Mouse (Mus musculus) liver, embryonic 16.5 days (tissue): ENCODE results near the gene Wdr45b. TPM values are rescaled to one million over a fixed set of nuclear protein-coding genes. Genes with fewer than 3 reads are reported as not detected.

Experiments
- ATAC-seq: fragments of 200-750 bp; cut with Nextera tagmentation; 2 replicates; pipeline ENCODE4 v1.8.0; 2017; ENCODE audit warnings: low read depth, mild to moderate bottlenecking, moderate number of reproducible peaks, moderate library complexity
- H3K27ac ChIP-seq: fragments of 300-500 bp; sonication (generic); 2 replicates; pipeline ENCODE4 v1.5.1; 2014; ENCODE audit warnings: mild to moderate bottlenecking, low read length
- H3K27me3 ChIP-seq: fragments of 300-500 bp; sonication (generic); 2 replicates; pipeline ENCODE4 v1.6.1; 2014; ENCODE audit warnings: low read depth, low read length, mixed read lengths; ENCODE audit not compliant: control insufficient read depth, insufficient read depth
- H3K36me3 ChIP-seq: fragments of 300-500 bp; sonication (generic); 2 replicates; pipeline ENCODE4 v1.6.1; 2014; ENCODE audit warnings: mild to moderate bottlenecking; ENCODE audit not compliant: control insufficient read depth, insufficient read depth
- H3K4me1 ChIP-seq: fragments of 300-500 bp; sonication (generic); 2 replicates; pipeline ENCODE4 v1.6.1; 2014; ENCODE audit warnings: low read depth, low read length, mixed read lengths; ENCODE audit not compliant: control insufficient read depth
- H3K4me2 ChIP-seq: fragments of 300-500 bp; sonication (generic); 2 replicates; pipeline ENCODE4 v1.6.1; 2014; ENCODE audit warnings: low read depth, low read length, mixed read lengths
- H3K4me3 ChIP-seq: fragments of 300-500 bp; sonication (generic); 2 replicates; pipeline ENCODE4 v1.5.1; 2014; ENCODE audit warnings: low read depth, mild to moderate bottlenecking, low read length
- H3K9ac ChIP-seq: fragments of 300-500 bp; sonication (generic); 2 replicates; pipeline ENCODE4 v1.6.1; 2014; ENCODE audit warnings: low read depth, low read length
- H3K9me3 ChIP-seq: fragments of 300-500 bp; sonication (generic); replicated peaks from 2 replicates; pipeline ENCODE4 v1.6.1; 2016; ENCODE audit warnings: low read length; ENCODE audit not compliant: control insufficient read depth
- WGBS: fragments of 180-500 bp; shearing (Covaris S2); extraction: QIAGEN DNeasy Blood & Tissue Kit; methylation state at CpG from one replicate; pipeline ENCODE4 v1.1.7; 2014; ENCODE audit not compliant: insufficient replicate concordance; 5-methylcytosine and 5-hydroxymethylcytosine counted together
- polyA plus RNA-seq: library from polyadenylated mRNA; unstranded; fragments of >200 nt; fragmentation: Nextera tagmentation; extraction: Ambion mirVana; gene quantifications from 2 replicates; pipeline ENCODE4 v1.2.1, GENCODE M21; 2015

Gene Wdr45b
- polyA plus RNA-seq = 19.5 and 19.7 TPM in 2 replicates

DNA sequence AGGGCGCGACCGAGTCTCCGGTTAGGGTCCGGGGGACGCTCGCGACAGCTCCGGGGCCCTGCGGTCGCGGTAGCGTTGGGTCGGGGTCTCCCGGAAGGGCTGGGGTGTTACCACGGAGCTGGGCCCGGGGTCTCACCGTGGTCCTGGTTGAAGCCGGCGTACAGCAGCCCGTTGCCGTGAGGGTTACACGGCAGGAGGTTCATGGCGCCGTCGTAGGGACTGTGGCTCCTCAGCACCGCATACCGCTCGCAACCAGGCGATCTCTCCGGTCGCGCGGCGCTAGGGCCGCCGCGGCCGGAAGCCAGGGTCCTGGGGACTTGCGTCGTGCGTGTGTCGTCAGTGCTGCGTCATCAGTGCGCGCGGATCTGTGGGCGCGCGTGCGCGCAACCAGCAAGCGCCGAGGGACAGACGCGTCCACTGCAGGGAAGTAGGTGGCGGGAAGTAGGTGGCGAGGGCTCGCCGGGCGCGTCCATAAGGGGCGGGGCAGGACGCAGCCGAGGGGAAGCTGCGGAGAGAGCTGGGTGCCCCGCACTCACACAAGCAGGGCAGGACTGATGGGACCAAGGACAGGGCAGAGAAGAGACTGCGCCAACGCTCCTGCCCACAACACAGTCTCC is at the start of gene Wdr45b:
Wdr45b (minus strand) TSS at position 355 of the 617 bp plus-strand sequence.
- ATAC-seq = peak; percentile 96
- no peaks in the 10 kb centered on the region for H3K27me3 ChIP-seq
- peak within 1 kb of the TSS; percentile 95 for H3K4me2 ChIP-seq

GRCm38 (mm10) chr11:121392405-121392804 is 38.2 kb upstream of the Wdr45b start:
- Histone ChIP-seq H3K4me3 (no peak overlapping the region), H3K4me2 (no peak overlapping the region), H3K4me1 (peaks cover 17% of the 10 kb centered on the region), H3K27me3 (peaks cover 6% of the 10 kb centered on the region), H3K9me3 (no peaks in the 10 kb centered on the region), H3K9ac (no peak overlapping the region), H3K27ac (no peak overlapping the region), H3K36me3 (no peaks in the 10 kb centered on the region)
- ATAC-seq = no peak
- WGBS = 38% methylated on average over 3 of the region's 3 CpGs

More for the DNA sequence above, at the start of gene Wdr45b:
- WGBS = 0% methylated on average over 69 of the region's 69 CpGs
- Histone ChIP-seq H3K27ac (peak within 1 kb of the TSS; percentile 87), H3K4me1 (peaks cover 20% of the 10 kb centered on the region), H3K4me3 (peak within 1 kb of the TSS; percentile 99), H3K9me3 (no peaks in the 10 kb centered on the region), H3K36me3 (no peaks in the 10 kb centered on the region), H3K9ac (peak within 1 kb of the TSS; percentile 98)

DNA sequence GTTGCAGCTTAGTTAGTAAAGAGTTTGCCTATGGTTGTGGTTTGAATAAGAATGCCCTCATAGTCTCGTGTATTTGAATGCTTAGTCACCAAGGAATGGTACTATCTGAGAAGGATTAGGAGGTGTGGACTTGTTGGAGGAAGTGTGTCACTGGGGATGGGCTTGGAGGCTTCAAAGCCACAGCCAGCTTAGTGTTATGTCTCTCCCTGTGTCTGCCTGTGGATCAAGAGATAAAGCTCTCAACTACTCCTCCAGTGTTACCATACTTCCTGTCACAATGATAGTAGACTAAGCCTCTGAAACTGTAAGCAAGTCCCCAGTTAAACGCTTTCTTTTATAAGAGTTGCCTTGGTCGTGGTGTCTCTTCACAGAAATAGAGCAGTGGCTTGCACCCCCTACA is 36.5 kb upstream of the Wdr45b start:
- Histone ChIP-seq H3K27ac (no peak overlapping the region), H3K4me2 (no peak overlapping the region), H3K9ac (no peak overlapping the region), H3K4me1 (peaks cover 19% of the 10 kb centered on the region), H3K36me3 (no peaks in the 10 kb centered on the region), H3K27me3 (peaks cover 13% of the 10 kb centered on the region), H3K4me3 (no peak overlapping the region), H3K9me3 (no peaks in the 10 kb centered on the region)
- ATAC-seq = no peak
- 23% methylated on average over 3 of the region's 3 CpGs for WGBS

GRCm38 (mm10) chr11:121388554-121388945 is 34.3 kb upstream of the Wdr45b start:
- Histone ChIP-seq H3K36me3 (no peaks in the 10 kb centered on the region), H3K9ac (no peak overlapping the region), H3K4me2 (peak overlapping the region; percentile 92), H3K9me3 (no peaks in the 10 kb centered on the region), H3K4me1 (peaks cover 19% of the 10 kb centered on the region), H3K27me3 (peaks cover 13% of the 10 kb centered on the region), H3K4me3 (peak overlapping the region; percentile 66), H3K27ac (no peak overlapping the region)
- no peak for ATAC-seq
- WGBS = 15% methylated on average over 6 of the region's 6 CpGs

GRCm38 (mm10) chr11:121387750-121388553 is 33.7 kb upstream of the Wdr45b start, which contains the start of gene Rab40b:
Gene Rab40b, minus strand, starts transcription at chr11:121388251.
- peaks cover 19% of the 10 kb centered on the region for H3K4me1 ChIP-seq

DNA sequence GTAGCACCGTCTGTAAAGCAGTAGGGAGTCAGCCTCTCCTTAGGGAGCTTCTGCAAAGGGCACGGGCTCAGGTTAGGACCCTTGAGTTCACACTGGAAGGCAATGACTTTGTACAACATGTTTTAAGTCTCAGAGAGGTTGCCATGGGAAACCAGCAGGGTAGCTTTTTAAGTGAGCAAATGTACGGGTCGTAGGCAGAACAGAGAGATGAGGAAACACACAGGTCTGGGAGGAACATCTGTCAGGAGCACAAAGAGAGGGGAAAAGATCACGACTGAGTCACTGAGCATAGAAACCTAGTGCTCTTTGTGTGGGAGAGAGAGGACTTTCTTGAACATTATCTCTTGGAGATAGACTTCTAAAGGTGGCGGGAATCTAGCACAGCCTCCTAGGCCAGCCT is 26.0 kb upstream of the Wdr45b start:
- no peaks in the 10 kb centered on the region; the same call in 1 of the 2 replicates for H3K27me3 ChIP-seq
- H3K4me1 ChIP-seq = no peaks in the 10 kb centered on the region
- WGBS = 55% methylated on average over 6 of the region's 6 CpGs
- no peak overlapping the region for H3K4me2 ChIP-seq
- no peak for ATAC-seq
- no peak overlapping the region for H3K4me3 ChIP-seq
- no peak overlapping the region for H3K9ac ChIP-seq
- H3K27ac ChIP-seq = no peak overlapping the region
- 0 out of 2 replicates have a peak, but pooled peaks cover 2% of the 10 kb centered on the region for H3K9me3 ChIP-seq
- no peaks in the 10 kb centered on the region for H3K36me3 ChIP-seq

More at GRCm38 (mm10) chr11:121387750-121388553, 33.7 kb upstream of the Wdr45b start, which contains the start of gene Rab40b:
- H3K36me3 ChIP-seq = no peaks in the 10 kb centered on the region
- ATAC-seq = peak; percentile 99
- H3K27ac ChIP-seq = no peak within 1 kb of the TSS
- peak within 1 kb of the TSS; percentile 66 for H3K4me3 ChIP-seq
- peak within 1 kb of the TSS; percentile 92 for H3K4me2 ChIP-seq
- H3K9me3 ChIP-seq = no peaks in the 10 kb centered on the region
- H3K9ac ChIP-seq = peak within 1 kb of the TSS; percentile 63
- 2% methylated on average over 60 of the region's 61 CpGs for WGBS
- peaks cover 13% of the 10 kb centered on the region for H3K27me3 ChIP-seq

GRCm38 (mm10) chr11:121378644-121379043 is 24.4 kb upstream of the Wdr45b start:
- Histone ChIP-seq H3K27me3 (no peaks in the 10 kb centered on the region; the same call in 1 of the 2 replicates), H3K9me3 (0 out of 2 replicates have a peak, but pooled peaks cover 2% of the 10 kb centered on the region), H3K4me1 (no peaks in the 10 kb centered on the region), H3K36me3 (no peaks in the 10 kb centered on the region), H3K27ac (no peak overlapping the region), H3K4me3 (no peak overlapping the region), H3K9ac (no peak overlapping the region), H3K4me2 (no peak overlapping the region)
- ATAC-seq = no peak

DNA sequence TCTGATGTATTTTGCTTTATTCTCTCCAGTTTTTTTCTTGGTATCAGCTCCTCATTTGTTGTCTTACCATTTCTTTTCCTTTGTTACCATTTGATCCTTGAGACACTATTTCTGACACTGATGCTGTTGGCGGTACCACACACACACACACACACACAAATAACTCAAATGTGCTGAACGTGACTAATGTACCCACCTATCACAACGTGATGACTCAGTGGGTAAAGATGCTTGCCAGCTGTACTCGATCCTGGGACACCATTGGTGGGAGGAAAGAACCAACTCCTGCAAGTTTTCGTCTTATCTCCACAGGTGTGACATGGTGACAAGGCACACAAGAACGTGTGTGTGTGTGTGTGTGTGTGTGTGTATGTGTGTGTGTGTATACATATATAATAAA is 19.1 kb upstream of the Wdr45b start:
- Histone ChIP-seq H3K9ac (no peak overlapping the region), H3K4me2 (no peak overlapping the region), H3K9me3 (no peaks in the 10 kb centered on the region), H3K27me3 (no peaks in the 10 kb centered on the region), H3K4me3 (no peak overlapping the region), H3K36me3 (no peaks in the 10 kb centered on the region), H3K4me1 (peaks cover 3% of the 10 kb centered on the region), H3K27ac (no peak overlapping the region)
- no peak for ATAC-seq
- 45% methylated on average over 6 of the region's 6 CpGs for WGBS
